Mouse (Mus musculus) heart, adult 9 months (tissue): Measurements from ENCODE around the gene Lipc.

Source experiments
- DNase-seq, 2 experiments: peaks; one replicate each; pipeline ENCODE4 v3.0.0; 2022; ENCODE audit warnings: low spot score in 2 of 2

The Lipc gene

DNA sequence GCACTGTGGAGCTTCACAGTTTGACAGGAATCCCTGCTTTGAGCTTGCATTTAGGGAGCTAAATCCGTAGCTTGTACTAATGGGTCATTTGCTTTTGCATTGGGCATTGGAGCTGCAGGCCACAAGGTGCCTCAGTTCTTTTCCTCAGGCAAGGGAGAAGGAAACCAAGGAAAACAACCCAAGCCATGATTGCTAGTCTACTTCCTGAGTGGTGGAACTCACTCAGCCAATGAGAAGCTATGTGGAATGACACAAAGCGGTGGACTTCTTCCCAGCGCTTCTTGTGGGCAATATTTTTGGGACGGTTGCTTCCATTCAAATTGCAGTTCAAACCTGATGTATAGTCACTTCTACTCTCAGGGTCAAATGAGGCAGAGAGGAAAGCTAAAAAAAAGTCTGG, at the start of gene Lipc:
Lipc (minus strand) TSS at position 101 of the 400 bp plus-strand sequence.
- no peak for DNase-seq

DNA sequence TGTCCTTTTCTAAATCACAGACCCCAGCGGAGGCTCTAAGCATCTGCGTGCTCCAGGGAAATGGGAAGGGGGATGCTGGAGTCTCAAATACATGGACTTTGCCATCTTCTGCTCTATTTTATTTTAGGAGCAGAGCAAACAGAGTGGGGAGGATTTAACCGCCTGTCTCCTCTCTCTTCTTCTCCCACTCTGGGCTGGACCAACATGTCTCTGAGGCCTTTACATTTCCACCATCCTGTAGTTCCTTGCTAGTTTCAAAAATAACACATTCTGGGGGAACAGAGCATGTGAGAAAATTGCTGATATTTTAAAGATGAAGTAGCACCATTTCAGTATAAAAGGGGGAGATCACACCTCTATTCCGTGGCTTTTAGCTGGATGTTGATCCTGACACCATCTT, 47.1 kb upstream of the Lipc start:
- DNase-seq = no peak

DNA sequence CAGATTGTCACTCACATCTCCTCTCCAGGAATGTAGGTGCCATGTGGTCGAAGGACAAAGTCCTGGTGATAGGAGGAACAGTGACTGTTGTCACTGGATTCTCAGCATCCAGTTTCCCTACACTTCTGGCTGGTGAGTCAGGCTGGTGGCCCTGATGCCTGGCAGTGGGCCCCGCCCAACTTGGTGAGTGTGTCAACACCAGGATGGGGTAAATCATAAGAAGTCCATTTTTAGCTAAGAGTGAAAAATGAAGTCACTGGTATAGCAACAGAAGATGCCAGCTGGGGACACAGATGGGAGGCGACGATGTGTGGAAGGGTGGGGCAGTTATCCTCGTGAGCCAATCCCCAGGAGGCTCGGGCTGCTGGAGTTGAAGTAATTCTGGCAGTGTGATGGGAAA, 46.7 kb upstream of the Lipc start:
- no peak for DNase-seq

DNA sequence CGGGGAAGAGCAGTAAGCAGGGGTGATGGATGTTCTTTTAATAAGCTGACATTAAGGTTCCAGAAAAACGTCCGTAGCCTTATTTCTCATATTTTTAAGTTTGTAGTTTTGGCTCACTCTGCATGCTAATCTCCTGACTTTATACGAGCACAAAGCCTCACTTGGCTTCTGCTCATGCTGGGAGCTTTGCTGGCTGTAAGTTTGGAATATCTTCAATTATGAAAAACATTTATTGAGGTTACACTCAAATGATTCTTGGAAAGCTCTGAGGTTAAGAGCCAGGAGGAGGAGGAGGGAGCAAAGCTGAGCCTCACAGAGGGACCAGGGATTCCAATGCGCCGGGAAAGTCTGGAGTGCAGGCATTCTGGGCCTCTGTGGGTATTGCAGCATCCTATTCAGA, 41.3 kb upstream of the Lipc start:
- no peak for DNase-seq

GRCm38 (mm10) chr9:70991401-70991800, 39.4 kb upstream of the Lipc start:
- no peak for DNase-seq

GRCm38 (mm10) chr9:70987210-70987609, 35.2 kb upstream of the Lipc start:
- no peak for DNase-seq

GRCm38 (mm10) chr9:70982991-70983480, 31.0 kb upstream of the Lipc start:
- DNase-seq = no peak

DNA sequence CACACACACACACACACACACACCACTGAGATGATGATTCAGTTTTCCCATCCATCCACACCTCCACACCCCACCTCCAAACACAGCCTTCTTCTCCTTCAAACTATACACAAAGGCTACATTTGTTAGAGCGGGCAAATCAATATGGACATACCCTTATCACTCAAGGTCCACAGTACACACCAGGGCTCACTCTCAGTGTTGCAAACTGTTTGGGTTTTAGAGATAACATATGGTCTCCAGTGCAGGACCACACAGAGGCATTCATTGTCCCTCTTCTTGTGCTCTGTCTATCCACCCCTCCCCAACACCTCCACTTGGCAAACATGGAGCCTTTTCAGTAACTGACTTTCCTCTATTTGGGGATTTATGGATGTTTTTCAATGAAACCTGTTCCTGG, 29.7 kb upstream of the Lipc start:
- DNase-seq = no peak

GRCm38 (mm10) chr9:70979641-70980040, 27.6 kb upstream of the Lipc start:
- no peak for DNase-seq

DNA sequence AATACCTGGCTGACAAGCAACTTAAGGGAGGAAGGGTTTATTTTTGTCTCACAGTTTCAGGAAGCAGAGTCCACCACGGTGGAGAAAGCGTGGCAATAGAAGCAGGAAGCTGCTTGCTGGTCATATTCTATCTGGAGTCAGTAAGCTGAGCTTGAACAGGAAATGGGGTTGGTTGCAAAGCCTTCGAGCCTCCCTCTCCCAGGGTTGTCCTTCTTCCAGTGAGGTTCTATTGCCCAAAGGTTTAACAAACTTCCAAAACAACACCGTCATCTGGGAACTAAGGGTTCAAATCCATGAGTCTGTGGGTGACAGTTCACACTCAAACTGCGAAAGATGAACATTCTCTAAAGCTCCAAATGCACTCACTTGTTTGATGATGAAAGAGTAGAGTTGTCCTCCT, 27.1 kb upstream of the Lipc start:
- no peak for DNase-seq

- DNase-seq = peak; percentile 51 to 80
These were observed 25.4 kb upstream of the Lipc start for GRCm38 (mm10) chr9:70977392-70977791.

GRCm38 (mm10) chr9:70975921-70976320, 23.9 kb upstream of the Lipc start:
- no peak for DNase-seq

DNA sequence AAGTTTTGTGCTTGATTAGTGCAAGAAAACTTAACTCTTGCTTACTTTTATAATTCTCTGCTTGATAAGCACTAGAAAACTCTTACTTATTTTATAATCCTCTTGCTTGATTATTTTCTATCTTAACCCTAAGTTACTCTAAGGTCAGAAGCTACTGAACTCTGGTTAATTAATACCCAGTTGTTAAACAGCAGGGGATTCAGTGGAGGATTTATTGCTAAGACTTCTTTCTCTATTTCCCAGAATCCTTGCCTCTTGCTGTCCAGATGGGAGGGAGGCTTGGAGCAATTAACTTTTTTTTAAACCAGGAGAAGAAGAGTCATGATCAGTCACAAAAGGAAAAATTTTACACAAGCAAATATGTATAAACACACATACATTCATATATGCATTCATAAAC, 21.3 kb upstream of the Lipc start:
- DNase-seq = no peak

DNA sequence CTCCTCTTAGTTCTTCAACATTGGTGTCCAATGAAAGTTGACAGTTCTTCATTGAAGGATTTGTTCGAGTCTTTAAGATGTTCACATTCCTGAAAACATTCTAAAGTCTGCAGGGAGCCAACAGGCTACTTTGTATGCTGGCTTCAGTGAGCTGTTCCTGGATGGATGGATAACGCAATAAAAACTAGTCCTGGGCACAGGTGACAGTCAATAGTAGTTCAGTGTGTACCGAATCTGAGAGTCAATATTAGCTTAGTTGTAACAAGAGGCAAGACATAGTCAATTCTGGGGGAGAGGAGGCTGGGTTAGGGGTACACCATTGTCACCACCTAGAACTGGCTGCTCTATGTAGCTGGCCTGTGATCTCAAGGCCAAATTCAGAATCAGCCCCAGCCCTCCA, 17.2 kb upstream of the Lipc start:
- DNase-seq = no peak

GRCm38 (mm10) chr9:70965999-70966994, 14.3 kb upstream of the Lipc start:
- DNase-seq = no peak

GRCm38 (mm10) chr9:70965422-70965821, 13.4 kb upstream of the Lipc start:
- DNase-seq = no peak

DNA sequence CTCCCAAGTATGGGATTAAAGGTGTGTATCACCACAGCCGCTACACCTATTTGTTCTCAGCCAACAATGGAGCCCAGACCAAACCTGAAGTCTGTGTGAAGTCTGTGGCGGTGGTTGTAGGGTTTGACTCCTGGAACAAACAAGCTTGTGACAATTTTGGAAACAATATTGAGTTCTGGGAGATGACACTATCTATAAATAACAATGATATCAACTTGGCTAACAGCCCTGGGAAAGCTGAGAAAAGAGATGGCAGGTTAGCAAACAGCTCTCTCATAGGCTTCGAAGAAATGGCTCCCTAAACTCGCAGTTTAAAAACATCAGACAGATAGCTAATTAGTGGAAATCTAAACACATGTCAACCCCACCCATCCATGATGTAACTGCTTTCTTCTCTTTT, 13.0 kb upstream of the Lipc start:
- peak in 1 of 2 experiments; percentile 22 for DNase-seq

DNA sequence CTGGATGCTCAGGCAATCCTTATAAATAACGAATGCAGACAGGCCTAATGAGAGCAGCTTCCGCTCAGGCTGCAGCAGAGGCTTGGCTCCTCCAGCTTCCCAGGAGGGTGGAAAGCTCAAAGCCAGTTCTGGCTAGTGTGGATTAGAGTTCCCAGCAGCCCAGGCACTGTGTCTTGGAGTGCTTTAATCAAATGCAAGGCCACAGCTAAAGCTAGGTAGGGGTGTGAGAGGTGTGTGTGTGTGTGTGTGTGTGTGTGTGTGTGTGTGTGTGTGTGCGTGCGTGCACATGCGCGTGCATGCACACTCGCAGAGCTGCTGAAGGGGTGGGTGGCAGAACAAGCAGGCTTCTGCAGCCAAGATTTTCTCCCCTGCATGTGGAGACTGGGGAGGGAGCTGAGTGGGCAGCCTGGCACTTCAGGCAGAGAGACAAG, 11.4 kb upstream of the Lipc start:
- DNase-seq = no peak

DNA sequence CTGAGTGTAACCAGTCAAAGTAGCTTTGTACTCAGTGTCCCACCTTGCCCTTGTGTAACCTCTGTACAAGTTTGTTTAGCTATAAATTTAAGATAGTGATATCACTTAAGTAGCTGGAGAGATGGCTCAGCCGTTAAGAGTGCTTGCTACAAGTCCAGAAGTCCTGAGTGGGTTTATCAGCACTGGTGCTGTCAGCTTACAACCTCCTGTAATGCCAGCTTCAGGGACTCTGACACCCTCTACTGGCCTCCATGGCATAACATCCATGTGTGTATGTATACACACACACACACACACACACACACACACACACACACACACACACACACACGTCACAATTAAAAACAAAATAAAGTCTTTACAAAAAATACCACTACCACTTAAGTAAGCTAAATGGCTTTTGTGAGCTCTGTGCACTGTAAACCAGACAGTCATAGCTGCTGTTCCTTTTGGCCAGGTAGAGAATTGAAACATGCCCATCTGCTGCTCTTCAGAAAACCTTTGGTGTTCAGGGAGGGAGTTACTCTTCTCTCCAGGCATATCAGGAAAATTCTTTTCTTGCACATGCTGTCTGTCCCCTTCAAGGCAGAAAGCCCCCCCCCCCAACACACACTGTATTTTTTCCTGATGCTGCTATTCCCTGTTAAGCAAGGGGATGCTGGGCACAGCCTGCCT, 10.9 kb upstream of the Lipc start:
- no peak for DNase-seq

GRCm38 (mm10) chr9:70960301-70960700, 8.3 kb upstream of the Lipc start:
- no peak for DNase-seq

GRCm38 (mm10) chr9:70959866-70960265, 7.8 kb upstream of the Lipc start:
- no peak for DNase-seq

DNA sequence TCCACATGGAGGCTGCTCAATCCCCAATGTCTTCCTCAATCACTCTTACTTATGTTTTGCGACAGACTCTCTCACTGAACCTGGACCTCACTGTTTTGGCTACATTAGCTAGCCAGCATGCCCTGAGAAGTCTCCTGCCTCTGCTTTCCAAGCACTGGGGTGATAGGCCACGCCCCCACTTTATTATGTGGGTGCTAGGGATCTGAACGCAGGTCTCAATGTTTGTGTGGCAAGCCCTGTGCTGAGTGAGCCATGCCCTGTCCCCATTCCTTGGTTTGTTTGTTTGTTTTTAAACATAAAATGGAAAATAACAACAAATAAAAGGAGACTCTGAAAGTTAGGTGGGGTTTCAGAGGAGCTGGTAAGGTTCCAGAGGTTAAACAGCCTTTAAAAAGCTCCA, 7.4 kb upstream of the Lipc start:
- DNase-seq = no peak

GRCm38 (mm10) chr9:70958381-70958780, 6.4 kb upstream of the Lipc start:
- no peak for DNase-seq
